8 mouse cellular contexts compared by ENCODE assay signal in genomic region chr4:155219271-155220212, GRCm38 (mm10). TPM values are rescaled to one million over a fixed set of nuclear protein-coding genes. Genes with fewer than 3 reads are reported as not detected.
DNase-seq lines count a peak whose midpoint lies in the region; ATAC-seq and TF ChIP-seq lines count a peak whose summit lies in the region.

No protein-coding gene starts in this region.

- intact Hi-C loops in left cerebral cortex, adult 2 months (cut with DNase I): loop anchor here (2.0 to 5.0 kb wide), 2 partner anchors 41 to 72 kb away; no protein-coding TSS in a partner anchor
- intact Hi-C loops in left cerebral cortex, postnatal 36 days (cut with DNase I): loop anchor here (1.0 to 5.0 kb wide), 3 partner anchors 47 to 97 kb away; no protein-coding TSS in a partner anchor

- H3K4me3 ChIP-seq in left cerebral cortex, adult 2 months: peak overlapping the region; percentile 85
- H3K4me3 ChIP-seq in embryonic facial prominence, embryonic 11.5 days (ENCODE audit: low read depth, low read length): peak overlapping the region; percentile 91
- peak overlapping the region; percentile 88 for H3K4me3 ChIP-seq in intestine, embryonic 14.5 days (ENCODE audit: low read depth, low read length)
- H3K4me3 ChIP-seq in neural tube, embryonic 13.5 days: peak overlapping the region; percentile 84

- DNase-seq in left cerebral cortex, adult 2 months (ENCODE audit: extremely low spot score in 1 of 2, low spot score in 2 of 2): no peak
- no peak for DNase-seq in left cerebral cortex, adult 18-20 months (ENCODE audit: low spot score in 2 of 2)
- DNase-seq in embryonic facial prominence, embryonic 11.5 days (ENCODE audit: low spot score): no peak
- DNase-seq in intestine, embryonic 14.5 days (ENCODE audit: low spot score): no peak
- no peak for DNase-seq in embryo, embryonic 11 days
- no peak for DNase-seq in right cerebral cortex, postnatal 14 days
- DNase-seq in left cerebral cortex, postnatal 36 days (ENCODE audit: low spot score in 2 of 2): no peak

- 68% methylated on average over 12 of the region's 12 CpGs for WGBS in embryonic facial prominence, embryonic 11.5 days
- WGBS in intestine, embryonic 14.5 days: 40% methylated on average over 12 of the region's 12 CpGs
- 48% methylated on average over 12 of the region's 12 CpGs for WGBS in neural tube, embryonic 13.5 days

- peaks cover 5% of the 10 kb centered on the region for H3K4me1 ChIP-seq in embryonic facial prominence, embryonic 11.5 days (ENCODE audit: control insufficient read depth, insufficient read depth, low read length)
- H3K4me1 ChIP-seq in intestine, embryonic 14.5 days (replicated peaks; ENCODE audit: control insufficient read depth, insufficient read depth, low read length): peaks cover 65% of the 10 kb centered on the region
- H3K4me1 ChIP-seq in neural tube, embryonic 13.5 days (replicated peaks): peaks cover 81% of the 10 kb centered on the region

- TF ChIP-seq CTCF in left cerebral cortex, adult 2 months (IDR thresholded peaks at IDR 0.05): no peak

- peak overlapping the region; percentile 98 for H3K4me2 ChIP-seq in embryonic facial prominence, embryonic 11.5 days (ENCODE audit: low read depth, low read length)
- peak overlapping the region; percentile 99 for H3K4me2 ChIP-seq in intestine, embryonic 14.5 days (ENCODE audit: low read length)
- peak overlapping the region; percentile 100 for H3K4me2 ChIP-seq in neural tube, embryonic 13.5 days

- H3K27me3 ChIP-seq in embryonic facial prominence, embryonic 11.5 days (ENCODE audit: control insufficient read depth, insufficient read depth, low read length): no peaks in the 10 kb centered on the region
- no peaks in the 10 kb centered on the region for H3K27me3 ChIP-seq in intestine, embryonic 14.5 days (replicated peaks; ENCODE audit: control insufficient read depth, insufficient read depth, low read length)
- no peaks in the 10 kb centered on the region for H3K27me3 ChIP-seq in neural tube, embryonic 13.5 days

- H3K27ac ChIP-seq in left cerebral cortex, adult 2 months: peak overlapping the region; percentile 21; the same call in 1 of the 2 replicates
- H3K27ac ChIP-seq in embryonic facial prominence, embryonic 11.5 days (replicated peaks; ENCODE audit: low read depth, low read length): no peak overlapping the region
- no peak overlapping the region for H3K27ac ChIP-seq in intestine, embryonic 14.5 days (ENCODE audit: low read depth)
- H3K27ac ChIP-seq in neural tube, embryonic 13.5 days (replicated peaks): peak overlapping the region; percentile 97

- no peaks in the 10 kb centered on the region for H3K9me3 ChIP-seq in embryonic facial prominence, embryonic 11.5 days (replicated peaks; ENCODE audit: control insufficient read depth, low read length)
- H3K9me3 ChIP-seq in intestine, embryonic 14.5 days (ENCODE audit: control insufficient read depth, low read length): no peaks in the 10 kb centered on the region
- no peaks in the 10 kb centered on the region for H3K9me3 ChIP-seq in neural tube, embryonic 13.5 days

- peak overlapping the region; percentile 32 for H3K9ac ChIP-seq in embryonic facial prominence, embryonic 11.5 days (replicated peaks; ENCODE audit: low read length)
- peak overlapping the region; percentile 84 for H3K9ac ChIP-seq in intestine, embryonic 14.5 days (ENCODE audit: low read length)
- peak overlapping the region; percentile 98 for H3K9ac ChIP-seq in neural tube, embryonic 13.5 days

- ATAC-seq in embryonic facial prominence, embryonic 11.5 days (replicated peaks; ENCODE audit: insufficient number of reproducible peaks, low FRiP score, low TSS enrichment, low read depth): no peak
- no peak for ATAC-seq in intestine, embryonic 14.5 days (replicated peaks; ENCODE audit: low FRiP score, low TSS enrichment, low read depth)
- ATAC-seq in neural tube, embryonic 13.5 days (ENCODE audit: low read depth): no peak

- no peaks in the 10 kb centered on the region; the same call in 1 of the 2 replicates for H3K36me3 ChIP-seq in embryonic facial prominence, embryonic 11.5 days (replicated peaks; ENCODE audit: control insufficient read depth, insufficient read depth, low read depth, low read length)
- H3K36me3 ChIP-seq in intestine, embryonic 14.5 days (ENCODE audit: control insufficient read depth, insufficient read depth, low read length): peaks cover 5% of the 10 kb centered on the region; the same call in 1 of the 2 replicates
- H3K36me3 ChIP-seq in neural tube, embryonic 13.5 days: no peaks in the 10 kb centered on the region

RNA-seq across cellular contexts. Expression of gene Ski, which starts 2.9 kb away (rescaled TPM):
- total RNA-seq in left cerebral cortex, adult 2 months (2021): 100 to 1,000 TPM; 113 to 119 TPM
- 100 to 1,000 TPM; 115 to 128 TPM for total RNA-seq in left cerebral cortex, adult 18-20 months (2021)
- polyA plus RNA-seq in embryonic facial prominence, embryonic 11.5 days (2014; fragmentation: Nextera tagmentation; extraction: Ambion mirVana): 15.4 and 15.9 TPM in 2 replicates
- polyA plus RNA-seq in intestine, embryonic 14.5 days (2014; fragmentation: Nextera tagmentation; extraction: Ambion mirVana): 24.4 and 25.3 TPM in 2 replicates
- 11.3 and 12.2 TPM in 2 replicates for polyA plus RNA-seq in neural tube, embryonic 13.5 days (2015; fragmentation: Nextera tagmentation; extraction: Ambion mirVana)
- total RNA-seq in left cerebral cortex, postnatal 36 days (2021): 100 to 1,000 TPM; 113 to 119 TPM

RNA-seq across cellular contexts. Expression of gene Faap20, which starts 30.1 kb away (rescaled TPM):
- 10 to 100 TPM; 25.9 to 28.8 TPM for total RNA-seq in left cerebral cortex, adult 2 months (2021)
- total RNA-seq in left cerebral cortex, adult 18-20 months (2021): 10 to 100 TPM; 28.0 to 29.5 TPM
- polyA plus RNA-seq in embryonic facial prominence, embryonic 11.5 days (2014; fragmentation: Nextera tagmentation; extraction: Ambion mirVana): 87.8 and 93.4 TPM in 2 replicates
- 74.6 and 81.2 TPM in 2 replicates for polyA plus RNA-seq in intestine, embryonic 14.5 days (2014; fragmentation: Nextera tagmentation; extraction: Ambion mirVana)
- polyA plus RNA-seq in neural tube, embryonic 13.5 days (2015; fragmentation: Nextera tagmentation; extraction: Ambion mirVana): 76.3 and 84.2 TPM in 2 replicates
- total RNA-seq in left cerebral cortex, postnatal 36 days (2021): 10 to 100 TPM; 26.0 to 28.0 TPM

Comparison
In these comparisons a context has a peak if more than half of its experiments do, and no peak if none do; other contexts are left out.
1. H3K27ac ChIP-seq: peak in left cerebral cortex, adult 2 months (single experiment) and neural tube, embryonic 13.5 days (single experiment); none in embryonic facial prominence, embryonic 11.5 days (single experiment) and intestine, embryonic 14.5 days (single experiment).
2. H3K9ac ChIP-seq: peak in every context shown above with its lines; median percentile 98 in neural tube, embryonic 13.5 days; 84 in intestine, embryonic 14.5 days; 32 in embryonic facial prominence, embryonic 11.5 days.
3. Peak in every context shown above with its lines, with median percentiles within 50 percentile points of each other: H3K4me3 ChIP-seq and H3K4me2 ChIP-seq.